Mouse (Mus musculus) heart, postnatal 14 days (tissue): ENCODE results near the gene Phc3. TPM values are rescaled to one million over a fixed set of nuclear protein-coding genes. Genes with fewer than 3 reads are reported as not detected.

Source experiments
- DNase-seq, 2 experiments: peaks; one replicate each; pipeline ENCODE4 v3.0.0; 2021 to 2022
- intact Hi-C: fragments of 180-260 bp; cut with DNase I; formaldehyde crosslinking; loops from one replicate; pipeline ENCODE4 v1.15.1; 2025
- long read RNA-seq, 2 experiments: library from polyadenylated mRNA; stranded (forward); transcript quantifications; one replicate each; pipeline ENCODE4 v2.0.0; 2021
- total RNA-seq, 2 experiments: library from RNA; stranded (reverse); gene quantifications; 2 replicates each; pipeline ENCODE4 v1.2.3; 2021

Phc3 gene
- 10 to 100 TPM; 17.4 to 20.7 TPM for total RNA-seq
- long read RNA-seq, experiment 1, partial matches to known transcripts: 1 of 3 reads
- long read RNA-seq, experiment 1, other reads (novel, unspliced or antisense): 2 of 3 reads
- long read RNA-seq, experiment 2, partial matches to known transcripts: 0 of 4 reads
- long read RNA-seq, experiment 2, other reads (novel, unspliced or antisense): 4 of 4 reads

DNA sequence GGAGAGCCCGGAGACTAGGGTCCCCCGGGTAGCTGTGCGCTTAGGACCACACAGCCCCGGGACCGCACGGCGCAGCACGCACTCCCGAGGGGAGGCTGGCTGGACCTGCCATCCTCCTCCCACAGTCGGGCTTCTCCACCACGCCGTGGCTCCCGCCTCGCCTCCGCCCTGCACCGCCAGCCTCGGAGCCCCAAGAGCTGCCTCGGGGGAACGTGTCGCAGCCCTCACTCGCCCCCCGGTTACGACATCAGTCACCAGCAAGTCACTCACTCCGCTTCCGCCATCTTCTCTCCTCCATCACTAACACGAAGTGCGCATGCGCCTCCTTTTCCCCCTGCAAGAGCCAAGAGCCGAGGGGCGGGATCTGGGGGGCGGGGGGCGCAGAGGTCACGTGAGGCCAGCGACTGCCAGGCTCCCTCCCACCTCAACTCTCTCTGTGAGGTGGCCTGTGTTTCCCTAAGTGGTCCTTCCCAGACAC lies at the start of gene Phc3:
Phc3 (minus strand) TSS at position 312 of the 478 bp plus-strand sequence.
- intact Hi-C loops: loop anchor here (10.0 kb wide), 1 partner anchor 174 kb away; the partner anchor contains the start of gene Sec62
- peak; percentile 92 to 93 for DNase-seq

DNA sequence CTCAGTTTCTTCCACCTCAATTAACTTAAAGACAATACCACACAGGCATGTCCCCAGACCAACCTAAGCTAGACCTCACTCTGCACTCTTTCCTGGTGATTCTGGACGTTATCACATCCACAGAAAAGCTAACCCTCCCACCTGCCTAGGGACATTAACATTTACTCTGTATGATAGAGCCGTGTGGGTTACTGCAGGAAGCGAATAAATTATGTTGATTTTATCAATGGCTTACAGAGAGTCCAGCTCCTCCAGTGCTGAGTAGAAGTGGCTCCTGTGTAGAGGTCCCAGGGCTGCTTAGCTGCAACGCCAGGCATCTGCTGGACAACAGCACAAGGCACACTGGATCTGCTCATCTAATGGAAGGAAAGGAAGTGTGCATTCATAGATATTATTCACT lies 48.4 kb upstream of the Phc3 start:
- intact Hi-C loops: no loop called here
- DNase-seq: no peak

DNA sequence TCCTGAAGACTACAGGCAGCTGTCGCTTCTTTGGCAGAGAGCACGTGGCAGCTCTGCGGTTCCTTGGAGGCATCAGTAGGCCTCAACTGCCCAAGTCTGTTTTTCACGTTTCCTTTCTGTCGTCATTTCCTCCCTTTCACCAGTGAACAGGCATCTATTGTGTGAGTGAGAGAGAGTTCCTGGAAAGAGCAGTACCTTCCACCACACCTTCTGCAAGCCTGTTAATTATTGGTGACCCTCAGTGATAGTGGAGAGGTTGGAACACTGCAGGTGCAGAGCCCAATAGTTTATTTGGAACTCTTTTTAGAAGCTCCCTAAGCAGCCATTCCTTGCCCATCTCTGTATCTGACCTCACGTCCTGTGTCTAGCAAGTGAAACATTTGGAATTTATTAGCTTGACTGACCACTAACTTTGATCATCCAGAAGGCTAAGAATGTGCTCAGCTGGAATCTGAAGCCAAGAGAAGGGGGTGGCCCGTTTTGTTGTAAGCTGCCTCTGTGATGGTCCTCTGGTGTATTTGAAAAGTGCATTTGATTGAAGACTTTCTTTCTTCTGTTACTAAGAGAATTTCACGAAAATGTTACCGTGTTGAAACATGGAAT lies 47.5 kb upstream of the Phc3 start:
- DNase-seq: no peak
- intact Hi-C loops: no loop called here

DNA sequence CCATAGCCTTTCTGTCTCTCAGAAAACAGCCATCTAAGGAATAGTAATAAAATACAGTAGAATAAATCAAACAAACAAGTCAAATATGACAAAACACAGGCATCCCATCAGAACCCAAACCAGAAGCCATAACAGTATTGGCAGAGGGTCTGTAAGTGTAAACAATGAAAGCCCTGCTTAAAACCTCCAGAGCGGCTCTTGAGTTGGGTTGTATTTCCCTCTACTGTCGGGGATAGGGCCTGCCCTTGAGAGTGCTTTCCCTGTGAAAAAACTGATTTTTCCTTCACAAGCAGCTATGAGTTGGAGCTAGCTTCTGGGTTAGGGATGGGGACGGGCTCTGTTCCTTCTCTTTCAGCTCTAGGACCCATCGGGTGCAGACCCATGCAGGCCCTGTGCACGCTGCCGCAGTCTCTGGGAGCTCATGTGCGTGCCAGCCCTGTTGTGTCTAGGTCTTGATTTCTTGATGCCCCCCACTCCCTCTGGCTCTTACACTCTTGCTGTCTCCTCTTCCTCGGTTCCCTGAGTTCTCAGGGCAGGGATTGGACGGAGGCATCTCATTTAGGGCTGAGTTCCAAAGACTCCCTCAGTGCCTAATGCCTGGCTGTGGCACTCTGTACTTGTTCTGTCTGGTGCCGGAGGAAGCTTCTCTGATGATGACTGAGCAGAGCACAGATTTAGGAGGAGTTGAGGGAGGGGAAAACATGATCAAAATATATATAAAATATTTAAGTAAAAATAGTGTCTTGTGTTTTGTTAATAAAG lies 46.6 kb upstream of the Phc3 start:
- no peak for DNase-seq
- intact Hi-C loops: no loop called here

DNA sequence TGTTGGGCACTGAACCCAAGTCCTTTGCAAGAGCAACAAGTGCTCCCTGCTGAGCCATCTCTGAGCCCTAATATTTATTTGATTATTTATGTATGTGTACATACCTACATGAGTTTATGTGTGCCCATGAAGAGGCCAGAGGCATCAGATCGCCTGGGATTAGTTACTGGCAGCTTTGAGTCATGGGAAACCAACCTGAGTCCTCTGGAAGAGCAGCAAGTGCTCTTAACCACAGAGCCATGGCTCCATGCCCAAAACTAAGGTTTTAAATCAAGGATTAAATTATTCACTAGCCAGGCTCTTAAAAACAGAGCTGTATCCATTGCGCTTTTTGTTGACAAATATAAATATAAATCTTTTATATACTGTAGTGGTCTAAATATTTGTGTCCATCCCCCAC lies 45.2 kb upstream of the Phc3 start:
- no peak for DNase-seq
- intact Hi-C loops: no loop called here

DNA sequence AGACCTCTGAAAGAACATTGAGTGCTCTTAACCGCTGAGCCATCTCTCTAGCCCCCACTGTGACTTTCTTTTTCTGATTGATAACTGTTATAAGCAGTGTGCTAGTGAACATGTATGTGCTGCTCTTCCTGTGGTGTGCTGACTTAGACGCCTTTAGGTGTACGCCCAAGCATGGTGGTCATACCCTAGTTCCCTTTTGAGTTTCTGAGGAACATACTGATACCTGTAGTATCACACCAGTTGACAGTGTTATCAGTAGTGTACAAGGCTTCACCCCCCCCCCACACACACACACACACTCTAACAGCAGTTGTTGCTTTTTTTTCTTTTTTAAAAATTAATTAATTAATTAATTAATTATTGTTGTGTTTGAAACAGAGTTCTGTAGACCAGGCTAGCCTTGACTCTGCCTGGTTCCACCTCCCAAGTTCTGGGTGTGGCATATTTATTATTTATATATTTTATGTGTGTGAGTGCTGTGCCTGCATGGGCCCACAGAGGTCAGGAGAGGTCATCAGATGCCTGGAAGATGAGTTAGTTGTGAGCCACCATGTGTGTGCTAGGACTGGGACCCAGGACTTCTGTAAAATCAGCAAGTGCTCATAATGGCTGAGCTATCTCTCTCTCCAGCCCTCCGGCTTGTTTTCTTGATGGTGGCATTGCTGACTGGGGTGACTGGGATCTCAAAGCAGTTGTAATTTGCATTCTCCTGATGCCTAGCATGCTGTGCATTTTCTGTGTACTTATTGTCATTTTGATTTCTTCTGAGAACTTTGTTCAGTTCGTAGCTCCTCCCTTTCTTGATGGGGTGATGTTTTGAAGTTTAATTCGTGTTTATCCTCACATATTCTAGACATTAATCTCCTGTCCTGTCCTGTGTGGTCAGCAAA lies 35.4 kb upstream of the Phc3 start:
- no peak for DNase-seq
- intact Hi-C loops: no loop called here

DNA sequence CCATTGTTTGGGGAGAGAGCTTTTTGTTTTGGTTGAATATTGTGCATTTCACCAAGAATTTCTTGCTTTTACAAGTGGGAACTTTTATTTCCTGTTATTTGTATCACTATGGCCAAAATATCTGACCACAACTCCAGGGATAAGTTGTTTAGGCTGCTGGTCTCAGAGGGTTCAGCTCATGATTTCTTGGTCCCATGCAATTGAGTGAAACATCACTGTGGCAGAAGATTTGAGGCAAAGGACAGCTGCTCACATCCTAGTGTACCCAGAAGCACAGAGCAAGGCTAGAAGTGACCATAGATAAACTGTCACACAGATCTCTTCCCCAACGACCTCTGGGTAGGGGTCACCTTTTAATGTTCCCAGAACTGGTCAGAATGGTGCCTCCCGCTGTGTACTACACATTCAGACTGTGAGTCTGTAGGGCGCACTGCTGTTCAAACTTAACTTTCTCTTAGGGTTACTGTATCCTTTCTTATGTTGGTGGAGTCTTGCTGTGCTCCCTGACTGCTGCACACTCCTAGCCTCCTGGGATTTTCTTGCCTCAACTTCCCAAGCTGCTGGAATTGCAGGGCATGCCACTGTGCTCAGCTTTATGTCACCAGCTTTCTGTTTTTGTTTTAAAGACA lies 31.9 kb upstream of the Phc3 start:
- intact Hi-C loops: no loop called here
- no peak for DNase-seq

DNA sequence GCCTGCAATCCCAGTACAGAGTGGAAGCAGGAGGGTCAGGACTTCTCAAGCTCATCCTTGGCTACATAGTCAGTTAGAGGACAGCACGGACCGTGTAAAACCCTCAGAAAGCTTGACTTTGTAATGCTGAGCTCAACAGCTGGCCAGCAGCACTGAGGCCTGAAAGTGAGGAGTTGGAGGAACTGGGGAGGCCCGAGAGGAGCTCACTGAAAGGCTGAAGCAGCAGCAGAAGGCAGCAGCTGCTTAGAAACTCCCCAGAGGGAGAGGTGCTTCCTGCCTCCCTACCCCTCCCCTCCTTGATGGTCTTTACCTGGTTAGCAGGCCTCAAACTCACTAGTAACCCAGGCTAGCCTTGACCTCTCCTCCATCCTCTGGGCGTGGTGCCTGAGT lies 30.8 kb upstream of the Phc3 start:
- intact Hi-C loops: no loop called here
- DNase-seq: peak; percentile 32 to 56

DNA sequence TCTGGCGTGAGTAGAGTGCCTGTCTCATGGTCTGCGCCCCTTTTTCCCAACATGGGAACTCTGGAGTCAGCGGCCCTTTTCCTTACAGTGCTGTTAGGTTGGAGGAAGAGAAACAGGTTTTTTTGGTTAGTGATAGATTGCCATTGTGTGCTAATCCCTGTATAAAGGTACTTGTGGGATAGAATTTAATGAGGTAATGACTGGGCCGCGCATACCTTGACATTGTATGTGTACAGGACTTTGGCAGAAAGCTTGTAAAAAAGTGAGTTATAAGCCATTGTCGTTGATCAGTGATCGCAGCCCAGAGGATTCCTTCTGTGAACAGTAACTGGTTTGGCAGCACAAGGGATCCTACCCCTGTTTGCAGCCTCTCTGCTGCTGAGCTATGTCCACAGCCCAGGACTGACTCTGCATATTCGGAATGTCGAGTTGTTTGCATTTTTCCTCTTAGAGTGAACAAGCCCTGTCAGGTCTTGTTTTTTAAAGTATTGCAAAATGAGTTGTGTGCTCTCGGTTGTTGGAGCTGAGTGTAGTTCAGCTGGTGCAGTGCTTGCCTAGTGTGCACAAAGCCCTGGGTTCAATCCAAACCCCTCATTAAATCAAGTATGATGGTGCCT lies 30.3 kb upstream of the Phc3 start:
- no peak for DNase-seq

DNA sequence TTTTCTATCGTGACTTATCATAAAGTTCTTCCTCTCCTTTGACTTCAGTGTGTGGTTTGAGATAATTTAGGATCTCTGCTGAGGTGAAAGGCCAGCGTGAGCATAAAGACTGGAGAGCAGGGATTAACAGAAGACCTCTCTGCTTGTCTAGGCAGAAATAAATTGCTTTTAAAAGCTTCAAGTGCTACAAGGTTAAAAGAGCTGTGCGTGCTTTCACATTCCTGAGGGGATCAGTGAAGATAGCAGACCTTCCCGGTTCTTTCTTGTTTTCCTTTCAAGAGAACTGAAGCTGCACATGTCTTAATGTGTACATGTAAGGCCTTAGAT lies 27.4 kb upstream of the Phc3 start:
- intact Hi-C loops: loop anchor here (5.0 kb wide), 1 partner anchor 61 kb away; no protein-coding TSS in a partner anchor
- DNase-seq: no peak

More for the DNA sequence above, 30.3 kb upstream of the Phc3 start:
- intact Hi-C loops: loop anchor here (5.0 kb wide), 1 partner anchor 58 kb away; no protein-coding TSS in a partner anchor

DNA sequence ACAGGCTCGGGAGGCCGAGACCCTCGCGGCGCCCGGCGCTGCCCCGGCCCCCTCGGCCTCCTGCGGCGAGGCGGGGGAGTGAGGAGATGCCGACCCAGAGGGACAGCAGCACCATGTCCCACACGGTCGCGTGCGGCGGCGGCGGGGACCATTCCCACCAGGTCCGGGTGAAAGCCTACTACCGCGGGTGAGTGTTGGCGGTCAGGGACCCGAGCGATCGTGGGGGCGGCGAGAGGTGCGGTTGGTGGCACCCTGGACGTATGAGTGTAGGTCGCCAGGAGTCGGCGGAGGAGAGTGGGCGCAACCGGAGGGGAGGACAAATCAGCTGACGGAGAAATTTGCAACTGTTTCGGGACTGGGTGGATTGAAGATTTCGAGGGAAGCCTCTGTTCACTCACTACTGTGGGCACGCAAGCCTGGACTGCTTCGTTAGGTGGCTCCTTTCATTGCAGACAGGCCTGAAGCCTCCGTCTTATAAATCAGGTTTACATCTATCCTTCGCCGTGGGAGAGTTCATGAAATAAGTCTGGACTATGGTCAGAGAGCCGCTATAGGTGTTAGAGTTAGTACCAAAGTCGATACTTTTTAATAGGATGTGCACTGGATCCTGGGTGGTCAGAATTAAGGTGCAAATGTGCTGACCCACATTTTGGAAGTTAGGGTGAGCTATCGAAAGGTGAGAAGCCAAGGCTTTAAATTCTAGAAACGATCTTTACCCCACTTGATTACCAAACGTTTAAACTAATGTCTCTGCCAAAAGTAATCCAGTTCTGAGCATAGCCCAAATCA lies 26.9 kb upstream of the Phc3 start:
- intact Hi-C loops: loop anchor here (5.0 kb wide), 1 partner anchor 61 kb away; no protein-coding TSS in a partner anchor
- DNase-seq: no peak

DNA sequence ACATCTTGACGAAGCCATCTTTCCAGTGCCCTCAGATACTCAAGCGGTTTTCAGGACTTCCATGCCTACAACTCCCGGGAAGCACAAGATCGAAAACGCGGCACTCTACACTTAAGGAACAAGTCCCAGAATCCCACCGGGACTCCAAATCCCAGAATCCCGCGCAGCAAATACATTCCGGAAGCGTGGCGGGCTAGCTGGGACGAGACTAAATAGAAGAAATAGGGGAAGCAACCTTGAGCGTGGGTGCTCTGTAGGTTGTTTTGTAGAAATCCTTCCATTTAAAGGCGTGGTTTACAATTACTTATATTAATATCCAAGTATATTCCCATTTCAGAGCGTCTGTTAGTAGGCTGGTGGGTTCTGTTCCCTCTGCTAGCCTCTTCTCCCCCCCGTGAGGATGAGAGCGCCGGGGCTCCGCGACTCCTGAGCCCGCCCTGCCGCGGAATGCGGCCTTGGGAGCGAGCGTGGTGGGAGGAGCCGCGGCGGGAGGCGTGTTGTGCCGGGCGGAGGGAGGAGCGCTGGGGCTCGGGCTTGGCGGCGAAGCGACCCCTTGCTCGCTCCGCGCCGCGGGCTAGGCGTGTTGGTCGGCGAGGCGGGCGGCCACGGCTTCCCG lies 26.2 kb upstream of the Phc3 start, which contains the start of gene Prkci:
Prkci (plus strand) TSS at position 465 of the 616 bp plus-strand sequence.
- peak; percentile 95 for DNase-seq
- intact Hi-C loops: loop anchor here (5.0 kb wide), 1 partner anchor 62 kb away; no protein-coding TSS in a partner anchor

DNA sequence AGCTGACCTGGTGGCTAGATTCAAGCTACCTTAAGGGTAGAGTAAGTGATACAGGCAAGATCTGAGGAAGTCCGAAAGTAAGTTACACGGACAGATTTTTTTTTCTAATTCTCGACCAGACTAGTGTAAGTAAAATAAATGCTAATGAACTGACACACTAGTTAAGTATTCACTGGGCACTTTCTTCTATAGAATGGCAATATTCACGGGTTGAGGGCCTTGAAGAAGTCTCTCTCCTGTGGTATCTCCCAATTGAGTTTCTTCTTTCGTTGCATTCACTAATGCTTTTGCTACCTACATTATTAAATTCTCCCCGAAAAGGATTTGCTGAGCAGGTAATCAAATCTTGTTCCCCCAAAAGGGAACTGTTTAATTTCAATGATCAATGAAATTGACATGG lies 25.6 kb upstream of the Phc3 start:
- intact Hi-C loops: loop anchor here (5.0 kb wide), 2 partner anchors 62 to 142 kb away; no protein-coding TSS in a partner anchor
- no peak for DNase-seq

DNA sequence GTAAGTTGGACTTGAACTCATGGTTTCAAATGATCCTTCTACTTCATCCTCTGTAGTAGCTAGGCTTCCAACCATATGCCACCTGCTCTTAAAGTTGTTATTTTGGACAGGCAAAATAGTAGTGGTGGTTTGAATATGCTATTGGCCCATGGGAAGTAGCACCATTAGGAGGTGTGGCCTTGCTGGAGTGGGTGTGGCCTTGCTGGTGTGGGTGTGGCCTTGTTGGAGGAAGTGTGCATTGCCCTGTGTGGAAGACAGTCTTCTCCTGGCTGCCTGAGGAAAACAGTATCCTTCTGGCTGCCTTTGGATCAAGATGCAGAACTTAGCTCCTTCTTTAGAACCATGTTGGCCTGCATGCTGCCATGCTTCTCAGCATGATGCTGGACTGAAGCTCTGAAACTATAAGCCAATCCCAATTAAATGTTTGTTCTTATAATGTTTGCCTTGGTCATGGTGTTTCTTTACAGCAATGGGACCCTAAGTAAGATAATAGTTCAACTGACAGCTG lies 23.9 kb upstream of the Phc3 start:
- intact Hi-C loops: loop anchor here (5.0 kb wide), 1 partner anchor 144 kb away; no protein-coding TSS in a partner anchor

DNA sequence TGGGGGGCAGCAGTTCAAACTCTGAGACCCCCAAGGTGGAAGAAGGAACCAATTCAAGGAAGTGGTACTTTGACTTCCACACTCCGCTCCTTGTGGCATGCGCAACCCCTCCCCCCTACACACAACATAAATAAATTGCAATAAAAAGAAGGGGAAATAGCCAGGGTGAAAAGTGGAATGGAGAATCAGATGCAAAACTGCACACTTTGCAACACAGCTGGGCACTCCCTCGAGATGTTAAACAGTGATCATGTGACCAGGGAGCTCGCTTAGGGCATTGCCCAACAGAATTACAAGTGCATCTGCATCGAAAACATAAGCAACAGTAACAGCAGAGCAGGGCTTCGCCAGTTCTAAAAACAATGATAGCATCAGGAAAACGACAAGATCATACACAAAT lies 22.9 kb upstream of the Phc3 start:
- no peak for DNase-seq
- intact Hi-C loops: loop anchor here (5.0 kb wide), 1 partner anchor 145 kb away; no protein-coding TSS in a partner anchor

More for the DNA sequence above, 23.9 kb upstream of the Phc3 start:
- DNase-seq: no peak

DNA sequence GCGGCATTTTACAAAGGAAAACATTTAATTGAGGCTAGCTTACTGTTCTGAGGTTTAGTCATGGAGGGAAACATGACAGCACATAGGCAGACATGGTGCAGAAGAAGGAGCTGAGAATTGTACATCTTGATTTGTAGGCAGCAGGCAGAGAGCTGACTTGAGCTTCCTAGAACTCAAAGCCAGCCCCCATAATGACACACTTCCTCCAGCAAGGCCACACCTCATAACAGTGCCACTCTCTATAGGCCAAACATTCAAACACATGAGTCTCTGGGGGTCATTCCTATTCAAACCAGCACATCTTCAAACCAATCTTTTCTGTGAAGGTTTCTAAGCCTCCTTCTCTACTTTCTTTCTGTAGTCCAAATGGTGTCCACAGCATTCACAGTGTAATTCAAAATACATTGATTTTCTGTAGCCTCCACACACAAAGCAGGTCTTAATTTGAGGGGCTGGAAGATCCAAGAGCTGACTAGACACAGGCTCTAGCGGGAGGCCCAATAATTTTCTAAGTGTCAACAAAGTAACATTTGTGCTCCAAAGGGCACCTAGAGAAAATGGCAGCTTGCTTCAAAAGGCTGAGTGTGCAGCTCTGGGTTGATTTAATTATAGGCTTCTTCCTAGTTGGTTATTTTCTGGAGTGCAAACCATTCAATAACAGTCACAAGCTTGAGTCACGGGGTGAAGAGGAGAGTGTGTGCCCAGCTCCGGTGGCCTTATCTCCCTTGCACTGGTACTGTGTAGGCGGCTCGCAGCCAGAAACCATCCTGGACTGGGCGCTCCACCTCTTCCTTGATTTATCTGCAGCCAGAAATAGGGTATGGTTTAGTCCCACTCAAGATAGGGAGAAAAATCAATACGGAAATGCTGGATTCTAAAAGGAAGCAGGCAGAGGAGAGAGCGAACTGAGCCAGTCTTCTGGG lies 18.4 kb upstream of the Phc3 start:
- peak; percentile 40 to 51 for DNase-seq
- intact Hi-C loops: no loop called here
